Mouse (Mus musculus): ENCODE data around the gene Cand1. TPM values are rescaled to one million over a fixed set of nuclear protein-coding genes. Genes with fewer than 3 reads are reported as not detected.

Cand1 gene
- total RNA-seq (2021): 100 to 1,000 TPM; 145 to 162 TPM

DNA sequence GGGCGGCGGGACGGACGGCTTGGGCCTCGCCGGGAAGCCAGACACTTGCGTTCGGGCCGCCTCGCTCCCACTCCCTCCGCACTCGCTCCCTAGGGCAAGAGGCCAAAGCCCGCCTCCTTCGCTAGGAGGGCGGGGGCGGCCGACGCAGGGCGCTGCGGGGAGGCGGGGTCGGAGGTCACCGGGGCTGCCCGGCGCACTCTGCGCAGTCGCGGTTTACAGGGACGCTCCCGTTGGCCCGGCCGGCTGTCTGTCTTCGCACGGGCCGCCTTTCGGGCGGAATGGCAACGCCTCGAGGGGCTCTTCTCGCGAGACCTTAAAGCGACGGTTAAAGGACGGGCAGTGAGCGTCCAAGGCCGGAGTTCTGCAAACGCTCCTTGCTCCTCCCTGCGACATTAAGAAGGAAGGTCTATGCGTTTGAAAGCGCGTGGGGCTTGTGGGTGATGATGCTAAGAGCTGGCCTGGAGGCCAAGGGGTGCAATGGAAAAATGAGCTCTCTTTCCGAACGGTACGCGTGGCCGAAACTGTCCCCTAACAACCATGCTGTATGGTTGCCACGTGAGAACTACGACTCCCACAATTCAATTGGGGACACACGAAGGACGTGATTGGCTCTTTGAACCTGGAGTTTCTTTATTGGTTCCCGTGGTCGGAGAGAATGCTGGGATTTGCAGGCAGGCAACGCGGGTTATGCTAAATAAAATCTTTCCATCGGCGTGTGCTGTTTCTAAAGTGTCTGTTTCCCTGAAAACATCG is at the start of gene Cand1:
Cand1 (minus strand) TSS at position 87 of the 753 bp plus-strand sequence.
- intact Hi-C loops (cut with DNase I): loop anchor here (5.0 to 10.0 kb wide), 2 partner anchors 212 to 395 kb away; partner anchors contain the start of gene Grip1
- DNase-seq: peak; percentile 99

DNA sequence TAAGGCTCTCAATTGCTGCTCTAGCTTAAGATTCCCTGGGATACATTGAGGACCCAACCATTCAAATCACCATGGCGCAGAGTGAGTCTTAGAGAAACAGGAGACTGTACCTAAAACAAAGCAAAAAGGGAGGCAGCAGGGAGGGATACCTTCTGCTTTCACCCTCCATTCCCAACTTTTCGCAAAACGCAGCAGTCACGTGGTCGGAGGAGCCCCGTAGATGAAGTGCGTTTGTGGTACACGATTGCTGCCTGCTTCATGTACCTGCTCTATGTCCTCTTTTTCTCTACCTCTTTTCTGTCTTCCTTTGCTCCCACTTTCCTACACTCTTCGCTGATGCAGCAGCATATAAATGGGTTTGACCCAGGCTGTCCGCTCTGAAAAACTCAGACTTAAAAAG is 39.0 kb upstream of the Cand1 start:
- intact Hi-C loops (cut with DNase I): no loop called here
- no peak for DNase-seq

DNA sequence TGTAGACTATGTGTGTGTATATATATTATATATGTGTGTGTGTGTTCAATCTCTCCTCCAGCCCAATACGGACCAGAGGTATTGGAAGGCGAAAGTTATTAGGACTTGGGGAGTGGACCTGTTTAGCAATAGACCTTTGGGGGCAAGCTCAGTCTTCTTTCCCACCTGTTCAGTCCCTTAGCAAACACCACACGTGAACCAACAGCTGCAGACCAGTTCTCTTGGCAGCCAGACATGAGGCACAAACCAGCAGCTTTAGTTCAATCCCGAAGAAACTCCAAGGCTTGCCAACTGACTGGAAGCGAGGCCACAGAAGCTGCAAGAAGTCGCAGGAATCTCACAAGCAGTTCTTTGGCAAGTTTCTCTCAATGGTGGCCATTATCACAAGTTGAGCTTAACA is 34.5 kb upstream of the Cand1 start:
- no peak for DNase-seq
- intact Hi-C loops (cut with DNase I): no loop called here

DNA sequence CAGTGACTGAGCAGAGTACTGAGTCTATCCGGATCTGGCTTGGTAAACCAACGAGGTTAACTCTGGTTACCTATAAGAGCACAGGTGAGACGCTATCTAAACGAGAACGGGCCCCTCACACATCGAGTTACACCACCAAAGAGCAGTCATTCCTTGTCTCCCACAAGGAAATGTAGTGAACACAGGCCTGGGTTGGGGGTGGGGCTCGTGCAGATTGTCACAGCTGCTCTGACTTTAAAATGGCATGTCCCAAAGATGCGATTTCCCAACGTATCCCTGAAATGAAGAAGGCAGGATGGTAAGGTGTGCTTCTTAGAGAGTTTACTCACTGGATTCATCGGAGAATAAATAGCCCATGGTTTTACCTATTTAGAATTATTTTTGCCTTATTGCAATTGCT is 32.7 kb upstream of the Cand1 start:
- intact Hi-C loops (cut with DNase I): no loop called here
- no peak for DNase-seq

DNA sequence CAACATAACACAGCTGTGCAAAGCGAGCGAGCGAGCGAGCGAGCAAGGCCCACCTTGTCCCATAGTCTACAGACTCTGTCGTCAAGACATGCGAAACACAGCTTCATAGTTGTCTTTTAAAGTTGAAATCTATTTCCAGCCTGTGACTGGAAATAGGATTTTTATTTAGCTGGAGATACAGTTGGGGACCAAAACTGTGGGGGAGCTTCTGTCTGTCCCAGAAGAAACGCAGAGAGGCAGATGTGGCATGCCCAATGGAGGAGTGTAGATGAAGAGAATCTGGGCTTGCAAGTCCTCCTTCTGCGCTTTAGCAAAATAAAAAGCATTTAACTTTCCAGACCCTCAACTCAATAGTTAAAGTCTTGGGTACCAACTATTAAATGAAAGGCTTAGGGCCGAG is 32.1 kb upstream of the Cand1 start:
- no peak for DNase-seq
- intact Hi-C loops (cut with DNase I): no loop called here

DNA sequence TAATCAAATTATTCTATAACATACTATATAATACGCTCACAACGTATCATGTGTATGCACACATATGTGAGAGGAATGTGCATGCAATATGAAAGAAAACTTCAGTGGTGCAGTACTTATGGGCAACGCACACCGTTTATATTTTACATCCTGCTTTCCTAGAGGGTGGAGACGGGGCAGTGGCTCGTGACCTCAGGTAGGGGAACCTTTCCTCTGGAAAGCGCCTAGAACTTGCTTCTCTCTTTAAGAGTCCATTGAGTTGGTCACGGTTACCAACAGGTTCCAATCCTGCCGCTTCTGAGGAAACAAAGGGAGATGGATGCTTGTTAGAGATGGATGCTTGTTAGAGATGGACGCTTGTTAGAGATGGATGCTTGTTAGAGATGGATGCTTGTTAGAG is 31.2 kb upstream of the Cand1 start:
- DNase-seq: no peak
- intact Hi-C loops (cut with DNase I): no loop called here

DNA sequence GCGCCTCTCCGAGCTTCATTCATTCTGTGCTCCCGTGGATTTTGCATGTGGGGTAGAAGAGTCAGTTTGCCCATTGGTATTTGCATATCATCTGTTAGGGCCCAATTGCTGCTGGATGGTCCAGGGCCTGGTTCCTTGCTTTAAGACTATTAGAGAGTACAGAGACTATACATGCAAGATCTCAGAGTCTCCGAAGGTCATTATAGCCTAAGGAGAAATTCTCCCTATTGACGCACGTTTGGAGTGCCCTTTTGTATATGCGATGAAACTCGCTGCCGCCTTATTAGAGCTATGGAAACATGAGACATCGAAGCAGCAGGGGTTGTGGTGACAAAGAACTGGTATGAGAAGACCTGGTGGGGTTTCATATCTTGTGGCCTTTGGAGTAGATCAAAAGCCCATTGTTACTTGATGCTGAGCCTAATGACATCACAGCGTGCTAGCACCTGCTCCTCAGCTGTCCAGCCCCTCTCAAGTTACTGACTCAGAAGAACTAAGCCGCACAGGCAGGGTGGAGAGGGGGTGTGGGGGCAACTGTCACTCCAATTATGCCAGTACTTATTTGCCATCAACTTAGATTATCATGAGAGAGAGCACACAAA is 30.6 kb upstream of the Cand1 start:
- intact Hi-C loops (cut with DNase I): no loop called here
- peak; percentile 10 for DNase-seq

DNA sequence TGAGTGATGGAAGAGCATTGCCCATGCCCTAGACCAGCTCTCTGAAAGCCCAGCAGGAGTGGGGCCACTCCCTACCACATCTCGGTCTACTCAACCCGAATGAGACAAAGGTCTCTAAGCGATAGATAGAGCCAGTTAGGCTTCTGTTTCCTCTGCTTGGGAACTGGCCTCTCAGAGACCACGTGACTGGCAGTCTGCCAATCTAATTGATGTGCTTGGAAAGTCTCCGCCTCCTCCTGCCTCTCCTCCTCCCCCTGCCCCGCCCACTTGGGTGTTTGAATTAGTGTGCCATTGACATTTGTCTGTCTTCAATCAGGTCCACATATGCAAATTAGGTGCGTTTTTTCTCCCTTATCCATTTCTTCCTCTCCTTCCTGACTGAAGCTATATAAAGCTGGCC is 24.9 kb upstream of the Cand1 start:
- intact Hi-C loops (cut with DNase I): no loop called here
- peak; percentile 25 for DNase-seq

DNA sequence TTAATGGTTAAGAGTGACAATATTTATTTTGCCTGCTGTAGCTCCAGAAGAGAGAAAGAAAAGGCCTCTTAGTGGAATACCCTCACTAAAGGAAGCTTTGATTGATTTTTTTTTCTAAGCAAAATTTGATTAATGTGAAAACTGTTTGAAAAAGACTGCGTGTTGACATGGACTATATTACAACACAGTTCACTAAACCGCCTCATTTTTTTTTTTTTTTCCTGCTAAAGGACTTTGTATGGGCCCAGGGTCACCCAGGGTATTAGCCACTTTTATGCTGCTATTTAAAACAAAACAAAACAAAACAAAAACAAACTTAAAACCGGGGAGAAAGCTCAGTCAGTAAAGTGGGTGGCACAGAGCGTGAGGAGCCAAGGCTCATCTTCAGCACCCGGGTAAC is 23.0 kb upstream of the Cand1 start:
- DNase-seq: no peak
- intact Hi-C loops (cut with DNase I): no loop called here

DNA sequence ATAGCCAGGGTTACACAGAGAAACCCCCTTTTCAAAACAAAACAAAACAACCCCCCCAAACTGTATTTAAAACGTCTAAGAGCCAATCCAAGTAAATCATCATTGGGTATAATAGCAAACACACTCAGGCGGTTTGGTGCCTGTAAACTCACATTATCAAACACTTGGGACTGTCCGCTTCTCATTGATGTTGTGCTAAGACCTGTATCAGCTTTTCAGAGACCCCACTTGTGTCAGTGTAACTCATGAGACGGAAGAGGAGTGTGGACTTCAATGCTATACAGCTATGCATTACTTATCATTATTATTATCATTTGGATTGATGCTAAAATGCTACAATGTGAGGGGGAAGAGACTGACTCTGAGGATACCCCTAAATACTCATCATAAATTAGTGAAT is 18.0 kb upstream of the Cand1 start:
- DNase-seq: no peak
- intact Hi-C loops (cut with DNase I): no loop called here

DNA sequence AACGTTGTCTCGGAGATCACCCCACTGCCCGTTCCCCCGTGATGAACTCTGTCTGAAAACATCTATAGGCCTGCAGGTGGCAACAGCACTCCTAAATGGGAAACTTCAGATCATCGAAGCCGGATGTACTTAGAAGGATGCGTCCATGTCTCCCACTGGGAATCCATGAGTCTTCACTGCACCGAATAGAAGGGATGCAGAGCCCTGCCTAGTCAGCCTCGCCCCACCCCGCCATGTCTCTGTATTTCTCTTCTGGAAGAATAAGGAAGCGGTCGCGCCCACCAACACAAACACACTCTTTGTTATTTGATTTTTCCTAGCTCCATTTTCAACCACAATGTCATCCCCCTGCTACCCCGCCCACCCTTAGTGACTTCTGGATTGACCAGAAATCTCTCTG is 4.3 kb upstream of the Cand1 start:
- no peak for DNase-seq
- intact Hi-C loops (cut with DNase I): loop anchor here (5.0 to 10.0 kb wide), 2 partner anchors 208 to 391 kb away; partner anchors contain the start of gene Grip1

DNA sequence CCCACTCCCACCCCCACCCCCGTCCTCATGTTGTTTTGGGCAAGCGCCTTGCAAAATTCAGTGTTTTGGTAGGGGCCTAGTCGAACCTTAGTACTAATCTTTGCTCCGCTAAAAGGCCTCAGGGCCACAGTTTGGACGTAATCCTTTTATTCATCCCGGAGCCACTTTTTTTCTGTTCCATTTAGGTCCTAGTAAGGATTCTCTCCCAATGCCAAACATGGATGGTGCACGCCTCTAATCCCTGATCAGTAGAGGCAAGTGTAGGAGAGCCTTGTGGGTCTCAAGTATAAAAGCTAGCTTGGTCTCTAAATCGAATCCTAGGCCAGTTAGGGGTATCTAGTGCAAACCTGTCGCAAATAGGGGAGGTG is 851 bp upstream of the Cand1 start:
- intact Hi-C loops (cut with DNase I): loop anchor here (5.0 to 10.0 kb wide), 2 partner anchors 212 to 394 kb away; partner anchors contain the start of gene Grip1
- DNase-seq: no peak

DNA sequence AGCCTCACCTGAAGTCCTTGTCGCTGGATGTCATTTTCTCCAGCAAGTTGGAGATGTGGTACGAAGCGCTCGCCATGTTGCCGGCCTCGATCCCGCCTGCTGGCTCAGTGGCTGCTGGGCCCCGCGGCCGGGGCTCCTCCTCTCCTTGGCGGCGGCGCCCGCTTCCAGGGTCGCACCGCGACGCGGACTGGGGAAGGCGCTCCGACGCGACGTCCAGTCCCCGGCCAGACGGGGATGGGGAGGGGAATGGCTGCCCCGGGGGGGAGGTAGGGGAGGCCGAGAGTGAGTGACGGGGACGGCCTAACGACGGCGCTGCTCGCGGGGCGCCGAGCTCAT is 254 bp downstream of the Cand1 start:
- DNase-seq: no peak
- intact Hi-C loops (cut with DNase I): no loop called here

DNA sequence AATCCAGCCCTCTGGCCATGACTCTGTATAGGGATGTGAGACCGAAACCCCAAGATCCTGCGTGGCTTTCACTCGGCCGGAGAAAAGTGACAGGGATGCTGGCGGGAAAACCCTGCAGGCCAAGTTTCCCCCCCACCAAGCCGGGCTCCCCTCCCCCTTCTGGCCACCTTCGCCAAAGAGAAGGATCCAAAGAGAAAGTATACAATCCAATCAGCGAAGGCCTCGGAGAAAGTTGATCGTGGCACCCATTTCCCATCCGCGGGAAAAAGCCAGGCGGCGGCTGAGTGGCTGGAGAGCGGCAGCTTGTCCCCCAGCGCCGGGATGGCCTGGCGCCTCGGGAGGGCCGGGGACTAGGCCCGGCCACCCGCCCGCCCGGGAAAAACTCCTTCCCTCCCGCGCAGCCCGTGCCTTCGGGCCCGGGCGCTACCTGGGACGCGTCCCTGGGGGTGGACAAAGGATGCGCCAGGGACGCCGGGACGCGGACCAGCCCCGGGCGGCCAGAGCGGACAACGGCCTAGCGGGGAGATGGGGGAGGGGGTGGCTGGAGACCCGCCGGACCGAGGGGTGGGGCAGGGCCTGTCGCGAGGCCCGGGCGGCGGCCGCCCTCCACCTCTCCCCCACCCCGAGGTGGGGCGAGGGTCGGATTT is 747 bp downstream of the Cand1 start:
- peak; percentile 65 for DNase-seq
- intact Hi-C loops (cut with DNase I): no loop called here

DNA sequence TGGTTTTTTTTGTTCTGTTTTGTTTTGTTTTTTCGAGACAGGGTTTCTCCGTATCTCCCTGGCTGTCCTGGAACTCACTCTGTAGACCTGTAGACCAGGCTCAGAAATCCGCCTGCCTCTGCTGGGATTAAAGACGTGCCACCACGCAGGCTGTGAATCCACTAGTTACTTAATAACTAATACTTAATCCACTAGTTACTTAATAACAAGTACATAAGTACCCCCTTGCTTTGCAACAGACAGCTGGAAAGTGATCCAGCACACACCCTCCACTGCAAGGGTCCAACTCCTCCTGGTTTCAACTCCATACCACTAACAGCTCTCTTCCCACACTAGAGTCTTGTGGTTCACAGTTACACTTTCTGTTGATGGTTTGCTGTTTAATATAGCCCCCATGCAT is 8.3 kb downstream of the Cand1 start:
- intact Hi-C loops (cut with DNase I): no loop called here
- DNase-seq: no peak

DNA sequence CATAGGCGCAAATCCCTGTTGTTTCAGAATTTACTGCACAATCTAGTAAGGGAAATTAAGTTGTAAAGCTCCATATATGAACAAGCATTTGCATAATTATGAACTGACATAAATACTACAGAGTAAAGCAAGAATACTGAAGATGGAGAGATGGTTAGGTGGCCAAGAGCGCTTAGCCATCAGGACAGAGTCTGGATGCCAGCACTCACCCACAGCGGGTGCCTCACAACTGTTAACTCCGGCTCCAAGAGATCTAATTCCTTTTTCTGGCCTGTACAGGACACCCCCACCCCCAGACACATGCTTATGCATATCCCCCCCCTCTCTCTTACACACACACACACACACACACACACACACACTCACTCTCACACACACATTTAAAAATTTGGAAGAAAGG is 9.2 kb downstream of the Cand1 start:
- intact Hi-C loops (cut with DNase I): no loop called here

DNA sequence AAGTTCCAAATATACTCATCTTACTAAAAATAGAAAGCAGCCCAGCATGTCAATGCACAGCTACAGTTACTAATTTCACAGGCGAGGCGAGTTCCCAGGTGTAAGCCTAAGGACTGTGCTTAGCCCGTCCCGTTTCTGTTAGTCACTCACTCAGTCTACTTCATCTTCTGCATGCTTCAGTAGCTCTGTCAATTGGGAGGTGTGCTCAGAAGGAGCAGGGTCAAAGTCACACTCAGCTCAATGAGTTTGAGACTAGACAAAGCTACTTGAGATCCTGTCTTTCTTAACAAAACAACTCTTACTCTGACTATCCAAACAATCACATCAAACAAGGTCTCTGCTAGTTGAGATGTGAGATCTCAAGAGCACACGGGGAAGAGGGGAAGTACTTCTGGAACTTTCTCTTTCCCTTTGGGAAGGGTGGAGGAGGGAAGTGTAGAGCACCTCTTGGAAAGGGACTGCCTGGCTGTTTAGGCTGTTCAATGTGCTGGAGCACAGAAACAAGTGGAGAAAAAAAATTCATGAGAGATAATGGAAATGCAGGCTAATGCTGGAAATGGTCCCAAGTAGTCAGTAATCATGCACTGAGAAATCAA is 9.7 kb downstream of the Cand1 start:
- intact Hi-C loops (cut with DNase I): no loop called here
- DNase-seq: no peak

More for the DNA sequence above, 9.2 kb downstream of the Cand1 start:
- no peak for DNase-seq

DNA sequence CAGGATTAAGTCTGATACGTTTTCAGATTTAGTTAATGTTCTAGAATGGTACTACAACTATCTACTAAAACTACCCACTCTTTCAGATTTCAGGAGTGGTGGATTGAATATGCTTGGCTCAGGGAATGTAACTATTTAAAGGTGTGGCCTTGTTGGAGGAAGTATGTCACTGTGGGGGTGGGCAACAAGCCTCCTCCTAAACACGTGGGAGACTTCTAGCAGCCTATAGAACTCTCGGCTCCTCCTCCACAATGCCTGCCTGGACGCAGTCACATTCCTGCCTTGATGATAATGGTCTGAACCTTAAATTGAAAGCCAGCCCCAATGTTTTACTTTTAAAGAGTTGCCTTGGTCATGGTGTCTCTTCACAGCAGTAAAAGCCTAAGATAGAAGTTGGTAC is 16.2 kb downstream of the Cand1 start:
- DNase-seq: no peak
- intact Hi-C loops (cut with DNase I): no loop called here

DNA sequence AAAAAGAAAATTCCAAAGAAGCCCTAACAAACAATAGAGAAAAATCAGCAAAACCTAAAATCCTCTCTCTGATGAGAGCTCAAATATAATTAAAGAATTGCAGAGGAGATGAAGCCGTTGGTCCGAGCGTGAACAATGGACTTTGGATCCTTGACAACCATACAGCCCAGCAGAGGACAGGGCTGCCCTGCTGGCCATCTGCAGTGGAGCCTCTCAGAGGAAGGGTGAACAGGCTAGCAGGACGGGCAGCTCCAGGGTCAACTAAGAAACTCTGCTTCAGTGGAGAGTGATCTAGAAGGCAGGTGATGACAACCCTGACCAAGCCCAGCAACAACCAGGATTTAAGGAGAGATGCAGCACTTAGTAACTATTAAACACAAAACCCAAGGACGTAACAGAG is 18.2 kb downstream of the Cand1 start:
- intact Hi-C loops (cut with DNase I): no loop called here
- no peak for DNase-seq

DNA sequence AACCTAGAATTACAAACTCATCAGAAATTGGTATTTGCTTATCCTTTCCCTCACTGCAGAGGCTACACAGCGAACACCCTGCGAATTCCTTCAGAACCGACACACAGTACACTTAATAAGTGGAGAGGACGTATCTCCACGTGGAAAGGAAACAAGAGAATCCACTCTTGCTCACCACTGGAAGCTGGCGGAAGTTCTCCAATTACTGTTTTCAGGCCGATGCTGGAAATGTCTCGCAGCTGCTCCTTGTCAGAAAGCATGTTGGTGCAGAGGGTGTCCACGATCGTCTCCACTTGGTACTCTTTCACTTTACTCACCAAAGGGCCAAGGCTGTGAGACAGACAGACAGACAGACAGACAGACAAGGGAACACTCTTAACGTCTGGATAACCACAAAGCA is 20.4 kb downstream of the Cand1 start:
- intact Hi-C loops (cut with DNase I): no loop called here
- DNase-seq: no peak

DNA sequence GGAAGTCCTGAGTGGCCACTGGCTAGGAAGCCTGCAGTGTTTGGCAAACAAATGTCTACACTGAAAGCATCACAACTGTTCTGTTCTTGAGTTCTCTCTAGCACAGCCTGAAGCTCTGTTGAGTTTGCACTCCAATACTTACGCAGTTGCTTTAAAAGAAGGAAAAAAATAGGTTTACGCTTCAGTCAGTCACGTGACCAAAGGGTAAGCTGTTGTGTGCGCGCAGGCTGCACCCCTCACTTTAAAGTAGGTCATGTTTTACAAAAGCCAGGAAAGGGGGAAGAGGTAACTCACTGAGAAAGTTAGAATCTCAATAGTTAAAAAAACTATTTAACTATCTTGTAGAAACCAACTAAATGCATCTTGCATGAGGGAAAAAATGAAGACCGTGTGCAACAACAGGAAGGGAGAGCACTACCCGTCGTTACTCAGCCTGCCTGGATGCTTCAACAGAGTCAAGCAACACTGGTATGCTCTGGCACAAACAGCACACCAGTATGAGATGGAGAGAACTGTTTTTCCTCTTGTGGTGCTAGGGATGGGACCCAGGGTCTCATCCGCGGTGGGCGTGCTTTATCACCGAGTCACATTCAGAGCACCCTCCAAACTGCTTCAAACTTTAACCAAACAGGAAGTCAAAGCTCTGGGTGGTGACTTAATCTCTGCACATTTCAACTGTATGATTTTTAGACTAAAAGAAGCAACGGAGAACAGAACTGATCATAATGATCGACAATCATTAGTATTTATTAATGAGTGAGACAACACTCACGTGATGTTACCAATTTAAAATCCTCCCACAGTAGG is 21.4 kb downstream of the Cand1 start:
- intact Hi-C loops (cut with DNase I): no loop called here

More for the DNA sequence above, 21.4 kb downstream of the Cand1 start:
- no peak for DNase-seq

All from left cerebral cortex, postnatal 4 days (tissue).